Mouse (Mus musculus): ENCODE measurements around the gene Hps5. TPM values are rescaled to one million over a fixed set of nuclear protein-coding genes. Genes with fewer than 3 reads are reported as not detected.

Hps5 gene
- 100 to 1,000 TPM in 12 of 26 experiments, 10 to 100 TPM in 14; 23.0 to 137 (median 96.7) TPM for total RNA-seq (2018; cell fraction: chromatin; rRNA removed)
- total RNA-seq (2018; cell fraction: cytosol; rRNA removed) = 10 to 100 TPM; 15.7 to 33.8 (median 24.0) TPM
- 10 to 100 TPM; 23.1 to 91.3 (median 62.5) TPM for total RNA-seq (2018; cell fraction: nucleus; rRNA removed)
- polyA plus RNA-seq (2018) = 16.3 to 29.8 TPM (median 23.7 TPM) in 3 replicates

DNA sequence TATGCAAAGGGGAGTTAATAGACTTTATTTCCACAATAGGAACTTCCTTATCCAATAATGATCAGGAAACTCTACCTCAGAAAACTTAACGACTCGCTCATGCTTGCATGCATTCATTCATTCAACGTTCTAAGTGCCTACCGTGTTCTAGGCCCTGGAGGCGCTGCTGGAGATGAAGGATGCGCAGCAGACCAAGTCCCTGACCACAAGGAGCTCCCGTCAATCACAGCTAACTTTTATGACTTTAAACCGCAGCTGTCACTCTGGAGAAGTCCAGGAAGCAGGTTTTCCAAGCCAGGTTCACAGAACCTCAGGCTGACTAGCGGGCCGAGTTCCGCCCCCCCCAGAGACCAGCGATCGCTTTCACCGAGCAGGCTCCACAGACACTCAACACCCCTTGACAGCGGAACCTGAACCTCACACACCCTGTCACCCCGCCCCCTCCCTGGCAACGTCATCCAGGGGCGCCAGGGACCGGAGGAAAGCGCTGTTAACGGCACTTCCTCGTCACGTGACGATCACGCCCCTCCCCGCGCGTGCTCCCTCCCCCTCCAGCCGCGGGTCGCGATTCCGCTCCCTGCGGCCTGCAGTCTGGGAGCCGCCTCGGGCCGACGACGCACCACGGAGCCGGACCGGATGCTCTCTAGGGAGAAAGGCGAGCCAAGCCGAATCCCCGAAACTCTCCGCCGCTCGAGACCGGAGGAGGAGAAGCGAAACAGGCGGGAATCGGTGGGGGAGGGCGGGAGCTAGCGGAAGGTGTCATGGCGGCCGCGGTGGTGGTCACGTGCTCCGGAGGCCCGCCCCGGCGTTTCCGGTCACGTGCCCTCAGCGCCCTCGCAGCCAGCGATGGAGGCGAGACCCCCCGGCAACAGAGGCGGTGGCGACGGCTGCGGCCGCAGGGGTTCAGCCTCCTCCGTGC, at the start of gene Hps5, which contains the start of gene Gtf2h1:
Gene Hps5, minus strand, starts transcription at position 778 of the 919 bp plus-strand sequence.
Gene Gtf2h1, plus strand, starts transcription at position 817 of the 919 bp plus-strand sequence.
- Histone ChIP-seq H3K79me2 (ENCODE audit: inconsistent target) (peaks cover 92% of the 10 kb centered on the region), H3K4me3 (ENCODE audit: inconsistent target) (peak within 1 kb of the TSS; percentile 72), H3K36me3 (ENCODE audit: inconsistent target) (no peaks in the 10 kb centered on the region; the same call in 1 of the 2 replicates), H3K27ac (peak within 1 kb of the TSS; percentile 65)
- 2% methylated on average over 61 of the region's 75 CpGs for WGBS (ENCODE audit: missing documents)

GRCm38 (mm10) chr7:46845211-46845977, 49.5 kb upstream of the Hps5 start:
- Histone ChIP-seq H3K36me3 (ENCODE audit: inconsistent target) (peaks cover 24% of the 10 kb centered on the region), H3K79me2 (ENCODE audit: inconsistent target) (peaks cover 46% of the 10 kb centered on the region), H3K4me3 (ENCODE audit: inconsistent target) (peak overlapping the region; percentile 97), H3K27ac (peak overlapping the region; percentile 92)
- under 1% methylated on average over 51 of the region's 51 CpGs for WGBS (ENCODE audit: missing documents)

- Histone ChIP-seq H3K27ac (no peak overlapping the region), H3K79me2 (ENCODE audit: inconsistent target) (peaks cover 29% of the 10 kb centered on the region), H3K36me3 (ENCODE audit: inconsistent target) (peaks cover 8% of the 10 kb centered on the region), H3K4me3 (ENCODE audit: inconsistent target) (no peak overlapping the region)
- WGBS (ENCODE audit: missing documents) = 95% methylated on average over 4 of the region's 4 CpGs
Observed at GRCm38 (mm10) chr7:46843576-46843975, 47.7 kb upstream of the Hps5 start.

DNA sequence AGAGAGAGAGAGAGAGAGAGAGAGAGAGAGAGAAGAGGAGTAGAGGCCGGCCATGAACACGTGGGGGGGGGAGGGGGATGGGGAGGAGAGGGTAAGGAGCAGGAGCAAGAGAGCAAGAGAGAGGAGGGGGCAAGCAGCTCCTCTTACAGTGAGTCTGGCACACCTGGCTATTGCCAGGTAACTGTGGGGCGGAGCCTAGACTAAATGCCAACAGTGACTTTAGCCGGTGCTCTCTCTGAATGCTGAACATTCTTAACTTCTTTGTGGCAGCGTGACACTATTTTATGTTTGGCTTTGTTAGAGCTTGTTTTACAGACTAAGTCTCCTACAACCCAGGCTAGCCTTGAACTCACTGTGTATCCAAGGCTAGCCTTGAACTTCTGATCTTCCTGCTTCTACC, 46.4 kb upstream of the Hps5 start:
- Histone ChIP-seq H3K27ac (no peak overlapping the region), H3K36me3 (ENCODE audit: inconsistent target) (no peaks in the 10 kb centered on the region), H3K4me3 (ENCODE audit: inconsistent target) (no peak overlapping the region), H3K79me2 (ENCODE audit: inconsistent target) (peaks cover 16% of the 10 kb centered on the region)
- WGBS (ENCODE audit: missing documents) = 97% methylated on average over 3 of the region's 5 CpGs

DNA sequence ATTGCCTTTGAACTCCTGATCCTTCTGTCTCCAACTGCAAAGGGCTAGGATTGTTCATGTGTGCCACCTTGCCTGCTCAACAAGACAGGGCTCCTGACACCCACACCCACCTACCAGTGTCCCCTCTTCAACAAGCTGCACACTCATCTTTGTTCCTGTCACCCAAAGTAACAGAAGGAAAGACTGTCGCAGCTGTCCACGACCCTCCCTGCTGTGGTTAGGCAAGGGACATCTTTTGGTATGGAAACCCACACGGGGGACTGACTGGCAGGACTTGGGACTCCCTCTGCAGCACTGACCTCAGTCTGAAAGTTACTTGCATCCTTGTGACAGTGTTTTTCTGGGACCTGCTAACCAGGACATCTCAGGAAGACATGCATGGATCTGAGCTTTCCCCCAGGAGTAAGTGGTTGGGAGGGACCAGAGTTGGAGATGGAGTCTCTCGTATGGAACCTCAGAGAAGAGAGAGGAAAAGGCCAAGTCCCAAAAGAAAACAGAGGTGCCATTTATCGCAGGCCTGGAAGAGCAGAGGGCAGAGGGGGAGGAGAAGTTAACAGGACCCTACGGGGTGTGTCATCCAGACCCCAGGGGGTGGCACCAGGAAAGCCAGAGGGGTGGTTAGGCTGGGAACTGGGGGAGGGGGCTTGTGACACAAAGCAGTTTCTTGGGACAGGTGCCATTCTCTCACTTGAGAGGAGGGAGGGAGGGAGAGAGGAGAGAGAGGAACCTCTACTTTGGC, 45.1 kb upstream of the Hps5 start, which contains the start of gene Ldha:
Gene Ldha, plus strand, starts transcription at position 689 of the 739 bp plus-strand sequence.
- H3K27ac ChIP-seq = no peak within 1 kb of the TSS
- 62% methylated on average over 5 of the region's 6 CpGs for WGBS (ENCODE audit: missing documents)

GRCm38 (mm10) chr7:46840326-46840725, 44.5 kb upstream of the Hps5 start:
- Histone ChIP-seq H3K36me3 (ENCODE audit: inconsistent target) (no peaks in the 10 kb centered on the region), H3K79me2 (ENCODE audit: inconsistent target) (no peaks in the 10 kb centered on the region), H3K27ac (no peak overlapping the region), H3K4me3 (ENCODE audit: inconsistent target) (no peak overlapping the region)
- 70% methylated on average over 4 of the region's 4 CpGs for WGBS (ENCODE audit: missing documents)

More for the DNA sequence above, 45.1 kb upstream of the Hps5 start, which contains the start of gene Ldha:
- H3K79me2 ChIP-seq (ENCODE audit: inconsistent target) = peaks cover 3% of the 10 kb centered on the region
- H3K4me3 ChIP-seq (ENCODE audit: inconsistent target) = no peak within 1 kb of the TSS
- no peaks in the 10 kb centered on the region for H3K36me3 ChIP-seq (ENCODE audit: inconsistent target)

GRCm38 (mm10) chr7:46839861-46840260, 44.0 kb upstream of the Hps5 start:
- Histone ChIP-seq H3K4me3 (ENCODE audit: inconsistent target) (no peak overlapping the region), H3K27ac (peak overlapping the region; percentile 81), H3K79me2 (ENCODE audit: inconsistent target) (no peaks in the 10 kb centered on the region), H3K36me3 (ENCODE audit: inconsistent target) (no peaks in the 10 kb centered on the region)
- WGBS (ENCODE audit: missing documents) = 86% methylated on average over 5 of the region's 5 CpGs

GRCm38 (mm10) chr7:46839446-46839845, 43.6 kb upstream of the Hps5 start:
- WGBS (ENCODE audit: missing documents) = 52% methylated on average over 7 of the region's 7 CpGs
- H3K36me3 ChIP-seq (ENCODE audit: inconsistent target) = no peaks in the 10 kb centered on the region
- H3K4me3 ChIP-seq (ENCODE audit: inconsistent target) = no peak overlapping the region; the same call in 1 of the 2 replicates
- H3K27ac ChIP-seq = peak overlapping the region; percentile 81
- H3K79me2 ChIP-seq (ENCODE audit: inconsistent target) = no peaks in the 10 kb centered on the region

GRCm38 (mm10) chr7:46838891-46839302, 43.0 kb upstream of the Hps5 start:
- Histone ChIP-seq H3K4me3 (ENCODE audit: inconsistent target) (no peak overlapping the region; the same call in 1 of the 2 replicates), H3K27ac (peak overlapping the region; percentile 81), H3K79me2 (ENCODE audit: inconsistent target) (no peaks in the 10 kb centered on the region), H3K36me3 (ENCODE audit: inconsistent target) (no peaks in the 10 kb centered on the region)
- WGBS (ENCODE audit: missing documents) = 5% methylated on average over 8 of the region's 8 CpGs

DNA sequence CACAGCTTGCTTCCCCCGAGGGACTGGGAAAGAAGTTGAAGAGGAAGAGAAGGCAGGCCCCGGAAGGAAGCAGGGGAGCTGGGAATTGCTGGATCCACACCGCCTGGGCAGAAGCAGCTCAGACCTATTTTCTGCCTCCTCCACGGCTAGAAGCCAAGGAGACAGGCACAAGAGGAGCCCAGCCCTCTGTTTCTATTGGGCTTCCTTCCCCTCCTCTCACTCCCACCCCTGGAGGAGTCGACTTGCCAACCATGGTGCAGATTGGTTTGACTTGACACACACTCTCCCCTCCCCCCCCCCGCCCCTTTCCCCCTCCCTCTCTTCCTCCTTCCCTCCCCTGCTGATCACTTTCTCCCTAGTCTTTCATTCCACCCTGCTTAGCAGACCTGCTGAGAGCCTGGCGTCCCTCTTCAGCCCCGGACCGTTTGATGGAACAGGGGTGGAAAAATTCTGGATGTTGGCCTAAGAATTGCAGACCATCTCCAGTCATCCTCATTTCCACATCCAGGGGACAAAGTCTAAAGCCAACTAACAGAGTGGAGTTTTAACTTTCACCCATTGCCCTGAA, 42.3 kb upstream of the Hps5 start:
- 8% methylated on average over 7 of the region's 9 CpGs for WGBS (ENCODE audit: missing documents)
- no peaks in the 10 kb centered on the region for H3K36me3 ChIP-seq (ENCODE audit: inconsistent target)
- no peaks in the 10 kb centered on the region for H3K79me2 ChIP-seq (ENCODE audit: inconsistent target)
- no peak overlapping the region for H3K4me3 ChIP-seq (ENCODE audit: inconsistent target)
- H3K27ac ChIP-seq = peak overlapping the region; percentile 81

DNA sequence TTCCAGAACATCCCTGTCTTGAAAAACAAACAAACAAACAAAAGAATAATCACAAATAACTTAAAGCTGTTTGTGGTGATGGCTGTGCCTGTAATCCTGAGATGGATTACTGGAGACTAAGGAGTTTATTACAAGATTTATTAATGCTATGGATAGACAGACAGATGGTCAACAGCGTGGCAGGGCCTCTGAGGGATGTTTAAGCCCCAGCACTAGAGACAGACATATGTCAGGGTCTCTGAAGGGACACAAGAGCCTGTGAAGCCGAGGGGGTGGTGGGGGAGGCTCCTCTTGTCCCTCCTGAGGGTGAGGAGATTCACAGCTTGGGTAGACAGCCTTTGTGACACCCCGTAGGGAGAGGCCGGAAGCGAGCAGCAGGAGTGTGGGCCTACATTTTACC, 41.2 kb upstream of the Hps5 start:
- Histone ChIP-seq H3K27ac (peak overlapping the region; percentile 81; the same call in 1 of the 2 replicates), H3K4me3 (ENCODE audit: inconsistent target) (no peak overlapping the region), H3K36me3 (ENCODE audit: inconsistent target) (no peaks in the 10 kb centered on the region), H3K79me2 (ENCODE audit: inconsistent target) (no peaks in the 10 kb centered on the region)
- WGBS (ENCODE audit: missing documents) = 96% methylated on average over 5 of the region's 5 CpGs

GRCm38 (mm10) chr7:46836357-46836756, 40.5 kb upstream of the Hps5 start:
- H3K27ac ChIP-seq = no peak overlapping the region
- no peak overlapping the region for H3K4me3 ChIP-seq (ENCODE audit: inconsistent target)
- no peaks in the 10 kb centered on the region for H3K79me2 ChIP-seq (ENCODE audit: inconsistent target)
- WGBS (ENCODE audit: missing documents) = 95% methylated on average over 5 of the region's 5 CpGs
- H3K36me3 ChIP-seq (ENCODE audit: inconsistent target) = no peaks in the 10 kb centered on the region

DNA sequence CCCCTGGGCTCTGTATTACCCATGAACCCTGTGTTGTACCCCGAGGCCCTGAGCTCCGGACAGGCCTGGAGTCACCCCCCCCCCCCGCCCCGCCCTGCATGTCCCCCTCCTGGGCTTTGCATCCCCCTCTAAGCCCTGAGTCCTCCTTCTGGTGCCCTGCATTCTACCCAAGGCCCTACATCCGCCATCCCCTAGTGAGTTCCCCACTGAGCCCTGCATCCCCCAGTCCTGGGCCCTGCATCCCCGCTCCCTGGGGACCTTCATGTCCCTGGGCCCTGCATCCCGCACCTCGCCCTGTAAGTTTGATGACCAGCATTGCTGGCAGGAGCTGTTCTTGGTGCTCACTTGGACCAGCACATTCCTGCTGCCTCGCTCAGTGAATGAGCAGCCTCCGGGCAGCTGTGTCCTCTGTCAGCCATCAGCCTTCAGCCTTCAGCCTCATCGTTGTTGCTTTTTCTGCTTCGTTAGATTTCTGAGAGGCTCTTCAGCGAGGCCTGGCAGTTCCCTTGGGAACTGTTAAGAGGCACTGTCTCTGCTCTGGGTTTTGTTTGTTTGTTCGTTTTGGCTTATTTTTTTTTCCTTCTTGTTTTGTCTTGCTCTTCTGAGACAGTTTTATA, 39.2 kb upstream of the Hps5 start:
- Histone ChIP-seq H3K36me3 (ENCODE audit: inconsistent target) (no peaks in the 10 kb centered on the region), H3K27ac (no peak overlapping the region), H3K79me2 (ENCODE audit: inconsistent target) (no peaks in the 10 kb centered on the region), H3K4me3 (ENCODE audit: inconsistent target) (no peak overlapping the region)
- WGBS (ENCODE audit: missing documents) = 96% methylated on average over 12 of the region's 14 CpGs
